Mouse (Mus musculus): ENCODE measurements at regions not wholly inside any gene's neighbourhood (a gene's known extent, or its start where the extent isn't known, plus 50 kb on each side); places are given as distances from the start of the nearest gene placed in this dataset.

- H3K4me1 ChIP-seq (replicated peaks; ENCODE audit: low read depth, low read length), result no peaks in the 10 kb centered on the region
- H3K4me3 ChIP-seq (replicated peaks; ENCODE audit: low read length), result no peak overlapping the region
- H3K9me3 ChIP-seq (ENCODE audit: low read length), result no peaks in the 10 kb centered on the region
- H3K27me3 ChIP-seq (ENCODE audit: insufficient read depth, low read length), result no peaks in the 10 kb centered on the region
- TF ChIP-seq CTCF (conservative IDR thresholded peaks at IDR 0.05; ENCODE audit: low read length) (peak; percentile 63), NANOG (IDR thresholded peaks at IDR 0.05; ENCODE audit: borderline replicate concordance, low read length) (no peak)
- H3K36me3 ChIP-seq (ENCODE audit: insufficient read depth, low read length), result no peaks in the 10 kb centered on the region
Measured at GRCm38 (mm10) chr7:55710872-55711558, 57.0 kb upstream of the Siglech start.
